Mouse (Mus musculus): Measurements from ENCODE around the gene Bcar3. TPM values are rescaled to one million over a fixed set of nuclear protein-coding genes. Genes with fewer than 3 reads are reported as not detected.

The Bcar3 gene
- total RNA-seq, 2 experiments from 2014 or later = 13.2 to 18.8 TPM

DNA sequence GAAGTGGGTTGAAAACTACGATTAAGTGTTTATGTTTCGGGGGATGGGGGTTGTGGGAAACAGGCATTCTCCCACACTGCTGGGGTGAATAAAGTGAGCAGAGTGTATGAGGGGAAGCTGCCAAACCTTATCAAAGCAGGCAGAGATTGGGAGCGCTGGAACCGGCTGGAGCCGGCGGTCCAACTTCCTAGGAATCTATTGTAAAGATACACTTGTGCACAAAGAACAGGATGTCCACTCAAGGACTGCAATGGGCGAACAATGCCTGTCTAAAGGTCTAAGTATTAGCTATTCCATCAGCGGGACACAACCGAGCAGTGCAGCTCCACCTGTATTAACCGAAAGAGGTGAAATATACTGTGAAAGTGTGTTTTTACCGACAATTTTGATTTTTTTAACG, 2.1 kb upstream of the Bcar3 start:
- no peak for DNase-seq (ENCODE audit: low spot score in 2 of 2)

GRCm38 (mm10) chr3:122292300-122293222, 1.4 kb upstream of the Bcar3 start:
- peak; percentile 83 to 84 for DNase-seq (ENCODE audit: low spot score in 2 of 2)

DNA sequence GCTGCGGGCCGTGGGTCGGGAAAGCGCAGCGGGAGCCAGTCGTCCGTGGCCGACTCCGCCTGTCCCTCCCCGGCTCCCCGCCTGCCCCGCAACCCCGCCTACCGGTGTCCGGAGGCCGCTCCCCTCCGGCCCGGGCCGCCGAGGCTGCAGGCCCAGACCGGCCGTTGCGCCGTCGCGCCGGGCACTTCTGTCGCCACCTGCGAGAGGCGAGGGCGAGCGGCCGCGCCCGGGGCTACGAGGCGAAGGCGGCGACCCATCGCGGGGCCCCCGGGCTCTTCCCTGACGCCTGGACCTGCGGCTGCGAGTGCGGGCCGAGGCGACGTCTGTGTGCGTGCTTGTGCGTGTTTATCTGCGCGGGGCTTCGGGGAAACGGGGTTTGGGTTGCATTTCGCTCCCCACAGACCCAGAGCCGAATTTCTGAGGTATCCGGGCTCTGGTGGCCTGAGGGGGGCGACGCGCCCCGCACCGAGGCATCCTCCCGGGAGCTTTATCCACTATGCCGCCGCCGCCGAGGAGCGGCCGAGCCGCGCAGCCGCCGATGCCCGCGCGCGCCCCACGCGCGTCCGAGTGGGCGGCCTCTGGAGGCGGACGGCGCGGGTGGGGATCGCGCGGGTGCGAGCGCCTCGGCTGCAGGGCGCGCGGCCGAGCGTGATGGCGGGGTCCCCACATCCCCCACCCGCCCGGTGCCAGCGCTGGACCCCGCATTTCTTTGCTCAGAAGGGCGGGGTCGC, 548 bp upstream of the Bcar3 start:
- peak; percentile 43 to 72 for DNase-seq (ENCODE audit: low spot score in 2 of 2)

- DNase-seq (ENCODE audit: low spot score in 2 of 2) = peak; percentile 66 to 74
Observed at GRCm38 (mm10) chr3:122295511-122295910, 1.6 kb downstream of the Bcar3 start.

DNA sequence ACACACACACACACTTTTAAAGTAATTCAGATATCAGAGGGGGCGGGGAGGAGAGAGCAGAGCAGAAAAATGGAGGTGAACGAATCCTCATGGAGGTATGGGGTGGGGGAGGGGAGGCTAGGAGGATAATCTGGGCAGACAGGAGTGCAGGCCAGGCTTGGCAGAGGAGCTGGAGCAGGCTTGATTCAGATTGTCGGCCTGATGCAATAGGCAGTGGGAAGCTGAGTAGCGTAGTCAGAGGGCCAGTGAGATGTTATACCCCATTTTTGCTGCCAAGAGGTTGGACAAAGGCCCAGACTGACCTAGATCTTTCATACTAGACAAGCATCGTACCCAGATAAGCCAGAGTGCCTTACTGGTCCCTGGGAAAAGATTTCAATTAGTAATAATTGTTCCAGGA, 3.0 kb downstream of the Bcar3 start:
- DNase-seq (ENCODE audit: low spot score in 2 of 2) = no peak

GRCm38 (mm10) chr3:122300983-122301919, 7.3 kb downstream of the Bcar3 start:
- DNase-seq (ENCODE audit: low spot score in 2 of 2) = peak; percentile 61 to 70

- no peak for DNase-seq (ENCODE audit: low spot score in 2 of 2)
Observed at GRCm38 (mm10) chr3:122304560-122304959, 10.6 kb downstream of the Bcar3 start.

DNA sequence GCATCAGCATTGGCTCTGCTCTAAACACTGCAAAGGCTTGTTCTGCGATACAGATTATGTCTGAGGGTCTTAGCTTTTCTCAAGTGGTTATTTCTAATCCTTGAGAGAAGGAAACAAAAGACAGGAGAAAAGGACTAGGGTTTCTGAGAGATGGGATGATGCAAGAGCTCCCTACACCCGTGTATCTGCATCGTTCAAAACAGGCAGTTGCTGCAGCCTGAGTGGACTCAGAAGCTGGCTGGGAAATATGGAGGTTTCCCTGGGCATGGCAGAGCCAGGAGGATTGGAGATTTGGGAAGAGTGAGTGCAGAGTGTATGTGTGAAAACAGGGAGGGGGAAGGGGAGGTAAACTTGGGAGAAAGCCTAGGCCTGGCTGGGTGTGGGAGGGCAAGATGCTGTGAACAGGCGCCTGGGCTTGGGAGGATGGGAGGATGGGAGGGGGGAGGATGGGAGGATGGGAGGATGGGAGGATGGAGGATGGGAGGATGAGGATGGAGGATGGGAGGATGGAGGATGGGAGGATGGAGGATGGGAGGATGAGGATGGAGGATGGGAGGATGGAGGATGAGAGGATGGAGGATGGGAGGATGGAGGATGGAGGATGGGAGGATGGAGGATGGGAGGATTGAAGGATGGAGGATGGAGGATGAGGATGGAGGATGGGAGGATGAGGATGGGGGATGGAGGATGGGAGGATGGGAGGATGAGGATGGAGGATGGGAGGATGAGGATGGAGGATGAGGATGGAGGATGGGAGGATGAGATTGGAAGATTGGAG, 14.1 kb downstream of the Bcar3 start:
- no peak for DNase-seq (ENCODE audit: low spot score in 2 of 2)

- DNase-seq (ENCODE audit: low spot score in 2 of 2) = no peak
Observed at GRCm38 (mm10) chr3:122308981-122309380, 15.0 kb downstream of the Bcar3 start.

GRCm38 (mm10) chr3:122312078-122312477, 18.1 kb downstream of the Bcar3 start:
- DNase-seq (ENCODE audit: low spot score in 2 of 2) = peak; percentile 85 to 89

DNA sequence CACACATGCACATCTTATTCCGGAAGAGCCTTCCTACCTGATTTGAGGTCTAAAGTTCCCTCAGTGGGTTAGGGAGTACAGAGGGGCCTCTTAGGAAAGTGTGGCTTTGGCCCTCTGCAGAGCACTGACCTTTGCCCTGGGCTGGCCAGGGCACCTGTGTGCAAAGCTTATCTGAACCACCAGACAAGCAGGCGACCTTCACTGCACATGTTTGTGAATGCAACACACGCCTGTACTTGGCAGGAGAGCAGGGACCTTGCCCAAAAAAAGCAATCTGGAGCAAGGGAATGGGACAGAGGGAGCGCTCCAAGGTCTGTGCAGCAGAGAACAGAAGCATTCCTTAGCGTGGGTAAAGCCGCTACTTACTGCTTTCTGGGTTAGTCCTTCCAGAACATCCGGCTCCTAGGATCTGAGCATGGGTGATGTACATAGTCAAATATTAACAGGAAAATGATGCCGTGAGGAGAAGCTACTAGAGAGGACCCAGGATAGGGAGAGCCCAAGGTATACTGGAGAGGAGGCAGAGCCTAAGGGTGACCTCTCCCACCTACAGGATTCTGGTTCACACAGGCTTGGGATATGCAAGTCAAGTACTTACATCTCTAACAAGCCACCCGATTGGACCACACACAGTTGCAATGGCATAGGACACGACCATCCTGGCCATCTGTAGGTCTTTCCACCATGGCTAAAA, 19.1 kb downstream of the Bcar3 start:
- DNase-seq (ENCODE audit: low spot score in 2 of 2) = no peak

GRCm38 (mm10) chr3:122313936-122314335, 20.0 kb downstream of the Bcar3 start:
- no peak for DNase-seq (ENCODE audit: low spot score in 2 of 2)

GRCm38 (mm10) chr3:122316621-122317020, 22.7 kb downstream of the Bcar3 start:
- no peak for DNase-seq (ENCODE audit: low spot score in 2 of 2)

GRCm38 (mm10) chr3:122317339-122317738, 23.4 kb downstream of the Bcar3 start:
- DNase-seq (ENCODE audit: low spot score in 2 of 2) = peak in 1 of 2 experiments; percentile 12

- no peak for DNase-seq (ENCODE audit: low spot score in 2 of 2)
Observed at GRCm38 (mm10) chr3:122322226-122322625, 28.3 kb downstream of the Bcar3 start.

GRCm38 (mm10) chr3:122323841-122324240, 29.9 kb downstream of the Bcar3 start:
- DNase-seq (ENCODE audit: low spot score in 2 of 2) = no peak

DNA sequence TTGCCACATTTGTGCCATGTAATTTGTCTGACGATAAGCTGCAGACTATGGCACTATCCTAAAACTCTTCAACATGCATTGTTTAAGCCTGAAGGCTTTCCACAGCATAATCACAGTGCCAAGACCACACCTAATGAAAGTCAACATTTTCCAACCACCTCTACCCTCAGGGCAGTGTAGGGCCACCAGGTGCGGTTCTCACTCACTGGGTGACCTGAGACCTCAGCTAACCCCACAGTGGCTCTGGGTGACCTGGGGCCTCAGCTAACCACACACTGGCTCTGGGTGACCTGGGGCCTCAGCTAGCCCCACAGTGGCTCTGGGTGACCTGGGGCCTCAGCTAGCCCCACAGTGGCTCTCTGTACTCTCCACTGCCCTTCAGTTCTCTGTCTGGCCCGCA, 30.6 kb downstream of the Bcar3 start:
- no peak for DNase-seq (ENCODE audit: low spot score in 2 of 2)

DNA sequence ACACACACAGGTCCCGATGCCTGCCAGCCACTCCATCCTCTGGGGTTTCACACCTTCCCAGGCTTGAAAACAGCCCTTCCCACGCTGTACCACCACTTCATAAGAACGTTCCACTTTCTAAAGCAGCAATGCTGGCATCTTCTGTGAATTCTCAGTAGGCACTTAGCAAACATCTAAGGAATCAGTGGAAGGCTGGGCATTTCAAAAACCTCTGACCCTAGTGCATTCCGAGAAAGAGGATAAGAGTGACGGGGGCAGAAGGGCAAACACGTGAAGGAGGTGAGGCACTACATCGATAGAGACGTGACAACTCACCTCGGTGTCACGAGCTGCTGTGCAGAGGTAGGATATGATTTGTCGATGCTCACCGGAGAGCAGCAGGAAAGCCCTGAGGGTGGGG, 36.5 kb downstream of the Bcar3 start:
- no peak for DNase-seq (ENCODE audit: low spot score in 2 of 2)

DNA sequence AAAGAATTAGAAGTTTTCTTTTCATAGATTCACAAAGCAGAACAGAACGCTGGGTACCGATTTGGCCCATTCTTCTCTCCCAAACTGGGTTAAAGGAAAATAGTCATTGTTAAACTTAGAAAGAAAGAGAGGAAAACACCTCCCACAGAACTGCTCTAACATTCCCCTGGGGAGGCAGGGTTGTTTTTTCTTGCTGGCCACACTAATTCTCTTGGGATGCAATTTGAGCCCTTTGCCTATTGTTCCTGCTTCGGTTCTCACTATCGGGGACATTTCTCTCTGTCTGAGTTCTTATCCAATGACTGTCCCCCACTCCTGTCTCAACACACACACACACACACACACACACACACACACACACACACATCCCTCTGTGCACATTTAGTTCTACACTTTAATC, 39.6 kb downstream of the Bcar3 start:
- no peak for DNase-seq (ENCODE audit: low spot score in 2 of 2)

DNA sequence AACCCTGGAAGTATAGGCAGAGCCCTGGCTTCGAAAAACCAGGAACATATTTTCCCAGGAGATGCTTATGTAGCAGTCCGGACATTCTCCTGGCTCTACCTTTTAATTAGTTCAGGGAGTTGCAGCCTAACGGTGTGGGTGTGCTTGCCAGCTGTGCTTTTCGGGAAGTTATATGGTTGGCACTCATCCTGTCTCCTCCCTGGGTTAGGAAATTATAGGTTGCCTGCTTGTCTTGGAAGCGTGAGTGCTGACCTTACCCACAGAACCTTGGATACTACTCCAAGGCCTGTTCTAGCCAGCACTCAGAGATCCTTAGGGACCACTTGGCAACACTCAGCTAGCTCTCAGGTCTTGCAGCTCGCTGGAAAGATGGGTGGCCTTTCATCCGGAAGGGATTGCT, 40.0 kb downstream of the Bcar3 start:
- no peak for DNase-seq (ENCODE audit: low spot score in 2 of 2)
